Mouse (Mus musculus) stomach, postnatal 0 days (tissue): ENCODE measurements around the gene Nup210.

Experiments used
- CTCF ChIP-seq: IDR thresholded peaks from 2 replicates; pipeline ENCODE4 v1.5.1; 2016; ENCODE audit warnings: antibody characterized with exemption, low read depth, mild to moderate bottlenecking, moderate library complexity
- EP300 ChIP-seq: optimal IDR thresholded peaks from 2 replicates; pipeline ENCODE3; 2016; ENCODE audit warnings: antibody characterized with exemption

DNA sequence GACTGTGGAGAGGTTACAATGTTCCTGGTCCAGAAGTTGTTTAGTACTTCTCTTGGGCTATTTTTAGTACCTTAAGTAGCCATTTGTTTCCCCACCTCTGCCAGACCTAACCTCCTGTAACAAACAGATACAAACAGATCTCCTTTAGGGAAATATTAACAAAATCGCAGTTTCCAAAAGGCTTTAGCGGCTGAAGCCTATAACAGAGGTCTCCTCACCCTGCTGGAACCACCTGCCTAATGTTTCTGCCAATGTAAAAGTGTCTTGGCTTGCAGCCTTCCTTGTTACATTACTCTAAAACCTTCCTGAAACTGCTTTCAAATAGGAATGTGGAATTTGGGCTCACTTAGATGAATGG, 8.6 kb upstream of the Nup210 start:
- TF ChIP-seq CTCF: no peak
- TF ChIP-seq EP300: no peak
